ENCODE assay signal across 33 mouse cellular contexts in genomic region chr11:61283414-61284049, GRCm38 (mm10). TPM values are rescaled to one million over a fixed set of nuclear protein-coding genes. Genes with fewer than 3 reads are reported as not detected.
DNase-seq lines count a peak whose midpoint lies in the region; ATAC-seq and TF ChIP-seq lines count a peak whose summit lies in the region.
"Had no signal": no experiment of that assay in that cellular context is flagged by ENCODE, and none has a peak within 500 bp of the region (broad histone marks: within the 10 kb centered on the region; RNA-seq: fewer than 3 reads in every experiment).

No protein-coding gene starts in this region.

- TF ChIP-seq EP300 in MEL (IDR thresholded peaks at IDR 0.05; ENCODE audit: low read depth in 1 of 2, low read length in 2 of 2) = peak; percentile 47 to 52; a peak in 3 of 4 replicates

- no peaks in the 10 kb centered on the region for H3K9me3 ChIP-seq in kidney, embryonic 16.5 days (ENCODE audit: low read length)
- no peaks in the 10 kb centered on the region for H3K9me3 ChIP-seq in kidney, embryonic 14.5 days (ENCODE audit: control insufficient read depth, low read length)
- H3K9me3 ChIP-seq in MEL (replicated peaks; ENCODE audit: insufficient read depth, low read length) = no peaks in the 10 kb centered on the region
- H3K9me3 ChIP-seq: hindbrain, embryonic 13.5 days; liver, embryonic 15.5 days had no signal

- H3K36me3 ChIP-seq in kidney, embryonic 16.5 days (ENCODE audit: insufficient read depth, low read length) = no peaks in the 10 kb centered on the region
- no peaks in the 10 kb centered on the region for H3K36me3 ChIP-seq in kidney, embryonic 14.5 days (ENCODE audit: control insufficient read depth, insufficient read depth, low read length)
- peaks cover 0 to 3% of the 10 kb centered on the region in 2 experiments; a peak in 1 of 4 replicates for H3K36me3 ChIP-seq in MEL (ENCODE audit: control insufficient read depth in 1 of 2, insufficient read depth in 2 of 2, low read length in 2 of 2)
- H3K36me3 ChIP-seq: hindbrain, embryonic 13.5 days; liver, embryonic 15.5 days had no signal

- no peak overlapping the region for H3K4me2 ChIP-seq in kidney, embryonic 16.5 days (replicated peaks; ENCODE audit: low read depth, low read length)
- no peak overlapping the region for H3K4me2 ChIP-seq in kidney, embryonic 14.5 days (replicated peaks; ENCODE audit: low read depth, low read length)
- H3K4me2 ChIP-seq: heart, embryonic 11.5 days; hindbrain, embryonic 13.5 days; liver, embryonic 15.5 days; lung, embryonic 14.5 days; midbrain, embryonic 11.5 days had no signal

- no peaks in the 10 kb centered on the region for H3K27me3 ChIP-seq in kidney, embryonic 16.5 days (ENCODE audit: insufficient read depth, low read length)
- H3K27me3 ChIP-seq in kidney, embryonic 14.5 days (ENCODE audit: control insufficient read depth, insufficient read depth, low read length) = no peaks in the 10 kb centered on the region
- H3K27me3 ChIP-seq in MEL (ENCODE audit: control insufficient read depth in 1 of 2, insufficient read depth in 2 of 2, low read length in 2 of 2) = no peaks in the 10 kb centered on the region; a peak in 3 of 4 replicates
- H3K27me3 ChIP-seq: hindbrain, embryonic 13.5 days; liver, embryonic 15.5 days had no signal

- no peaks in the 10 kb centered on the region for H3K79me2 ChIP-seq in MEL (ENCODE audit: control insufficient read depth, insufficient read depth, low read length, poor library complexity)

- TF ChIP-seq RAD21 in MEL (IDR thresholded peaks at IDR 0.05; ENCODE audit: low read depth, low read length) = no peak

- WGBS in kidney, embryonic 16.5 days = 85% methylated on average over 10 of the region's 10 CpGs
- WGBS in kidney, embryonic 14.5 days = 83% methylated on average over 10 of the region's 10 CpGs

- DNase-seq in 3T3-L1 (ENCODE audit: low read depth, low spot score) = peak; percentile 64
- DNase-seq in MEL (ENCODE audit: low read depth, low spot score) = peak; percentile 35
- DNase-seq in gonadal fat pad, adult 2 months (ENCODE audit: low read depth) = peak; percentile 97
- no peak for DNase-seq in left cerebral cortex, adult 8-10 months (ENCODE audit: low spot score in 2 of 2)
- no peak for DNase-seq in embryo, embryonic 10.5 days (ENCODE audit: low spot score)
- no peak for DNase-seq in layer of hippocampus, adult 2 months (ENCODE audit: low spot score in 2 of 2)
- DNase-seq: adrenal gland, postnatal 10 days; cerebellum, adult 8-10 months; cerebellum, postnatal 36 days; embryo, embryonic 11 days; gastrocnemius, postnatal 14 days; heart, postnatal 4 days; kidney, postnatal 4 days; layer of hippocampus, adult 9-11 months; lung, embryonic 14.5 days; right cerebral cortex, postnatal 4 days had no signal

- 0 out of 2 replicates have a peak overlapping the region, but pooled peaks have one; percentile 15 for H3K27ac ChIP-seq in kidney, embryonic 16.5 days (ENCODE audit: low read length)
- H3K27ac ChIP-seq in kidney, embryonic 14.5 days (ENCODE audit: low read depth, low read length) = no peak overlapping the region
- no peak overlapping the region for H3K27ac ChIP-seq in MEL (ENCODE audit: control insufficient read depth, low read depth, low read length)
- no peak overlapping the region for H3K27ac ChIP-seq in layer of hippocampus, adult 2 months
- H3K27ac ChIP-seq: hindbrain, embryonic 13.5 days; liver, embryonic 15.5 days; stomach, postnatal 0 days had no signal

- no peak overlapping the region for H3K4me3 ChIP-seq in kidney, embryonic 16.5 days (ENCODE audit: low read length)
- H3K4me3 ChIP-seq in kidney, embryonic 14.5 days (ENCODE audit: low read length) = no peak overlapping the region
- no peak overlapping the region for H3K4me3 ChIP-seq in MEL (ENCODE audit: control insufficient read depth in 1 of 2, insufficient read depth in 1 of 2, low read depth in 2 of 2, low read length in 2 of 2)
- H3K4me3 ChIP-seq in layer of hippocampus, adult 2 months = no peak overlapping the region
- H3K4me3 ChIP-seq: hindbrain, embryonic 13.5 days; liver, embryonic 15.5 days had no signal

- TF ChIP-seq POLR2A in MEL (IDR thresholded peaks at IDR 0.05; ENCODE audit: control insufficient read depth in 1 of 2, insufficient read depth in 1 of 2, low read depth in 1 of 2, low read length in 2 of 2, poor library complexity in 1 of 2) = no peak

- TF ChIP-seq CTCF in MEL (IDR thresholded peaks at IDR 0.05 in 2 of 3, conservative IDR thresholded peaks at IDR 0.05 in 1 of 3; ENCODE audit: control insufficient read depth in 1 of 3, insufficient read depth in 1 of 3, low read depth in 2 of 3, low read length in 3 of 3, poor library complexity in 1 of 3, severe bottlenecking in 1 of 3) = no peak
- no peak for TF ChIP-seq CTCF in layer of hippocampus, adult 2 months (conservative IDR thresholded peaks at IDR 0.05)

- H3K9ac ChIP-seq in kidney, embryonic 16.5 days (replicated peaks; ENCODE audit: low read length) = no peak overlapping the region
- no peak overlapping the region for H3K9ac ChIP-seq in kidney, embryonic 14.5 days (ENCODE audit: low read depth, low read length)
- no peak overlapping the region for H3K9ac ChIP-seq in MEL (ENCODE audit: control insufficient read depth, low read depth, low read length, poor library complexity, severe bottlenecking)
- H3K9ac ChIP-seq: hindbrain, embryonic 13.5 days; liver, embryonic 15.5 days; lung, embryonic 14.5 days had no signal

- ATAC-seq in kidney, embryonic 16.5 days (ENCODE audit: low FRiP score, low TSS enrichment) = no peak
- no peak for ATAC-seq in kidney, embryonic 14.5 days (ENCODE audit: low FRiP score, low TSS enrichment)
- ATAC-seq: CD4-positive, CD25-positive, alpha-beta regulatory T cell, adult 4 months; forebrain, embryonic 14.5 days; intestine, postnatal 0 days; midbrain, embryonic 16.5 days had no signal

- no peaks in the 10 kb centered on the region for H3K4me1 ChIP-seq in kidney, embryonic 16.5 days (ENCODE audit: insufficient read depth, low read length)
- H3K4me1 ChIP-seq in kidney, embryonic 14.5 days (ENCODE audit: control insufficient read depth, insufficient read depth, low read length) = no peaks in the 10 kb centered on the region
- H3K4me1 ChIP-seq in MEL (ENCODE audit: control insufficient read depth in 1 of 2, insufficient read depth in 2 of 2, low read length in 2 of 2) = peaks cover 4% of the 10 kb centered on the region in 2 experiments; a peak in 1 of 4 replicates
- H3K4me1 ChIP-seq: hindbrain, embryonic 13.5 days had no signal

TF ChIP-seq in MEL, 35 proteins besides CTCF, POLR2A, EP300 and RAD21:
- TF ChIP-seq ETS1 (IDR thresholded peaks at IDR 0.05; ENCODE audit: low read depth, low read length) (peak; percentile 89), UBTF (IDR thresholded peaks at IDR 0.05; ENCODE audit: borderline replicate concordance, insufficient read depth, low read depth, low read length) (no peak), NELFE (IDR thresholded peaks at IDR 0.05; ENCODE audit: low read depth, low read length) (no peak), USF1 (IDR thresholded peaks at IDR 0.05; ENCODE audit: low read depth, low read length) (peak; percentile 62; the same call in 1 of the 2 replicates), SIN3A (IDR thresholded peaks at IDR 0.05; ENCODE audit: low read length) (0 out of 2 replicates have a peak, but pooled peaks have one; percentile 33), GATA1 (IDR thresholded peaks at IDR 0.05; ENCODE audit: low read depth, low read length) (peak; percentile 56)

RNA-seq across cellular contexts. Expression of gene Aldh3a2, which starts 16.3 kb away (rescaled TPM):
- polyA plus RNA-seq in kidney, embryonic 16.5 days (2015; fragmentation: Nextera tagmentation; extraction: Ambion mirVana) = 40.7 and 42.1 TPM in 2 replicates
- 17.9 and 32.5 TPM in 2 replicates for polyA plus RNA-seq in kidney, embryonic 14.5 days (2014; fragmentation: Nextera tagmentation; extraction: Ambion mirVana)
- 9.6 and 11.0 TPM in 2 replicates for total RNA-seq in MEL (2012; rRNA removed)
- polyA plus RNA-seq in MEL (2012; ENCODE audit: insufficient read depth in 1 of 2, insufficient read length in 2 of 2, low read depth in 1 of 2, low replicate concordance in 2 of 2, missing spikeins in 1 of 2) = 10 to 100 TPM in 1 of 2 experiments, not detected in 1; 15.0 TPM
- 98.8 and 111 TPM in 2 replicates for polyA plus RNA-seq in gonadal fat pad, adult 2 months (2012; rRNA removed)
- total RNA-seq in left cerebral cortex, adult 8-10 months (2022) = 10 to 100 TPM; 54.8 to 58.9 (median 56.1) TPM
- total RNA-seq in layer of hippocampus, adult 2 months (2021) = 10 to 100 TPM; 58.1 to 58.9 TPM

RNA-seq across cellular contexts. Expression of gene Slc47a2, which starts 59.1 kb away (rescaled TPM):
- polyA plus RNA-seq in kidney, embryonic 16.5 days (2015; fragmentation: Nextera tagmentation; extraction: Ambion mirVana) = 0.10 TPM in 1 of 2 replicates, not detected in the other
- not detected in 2 replicates for polyA plus RNA-seq in kidney, embryonic 14.5 days (2014; fragmentation: Nextera tagmentation; extraction: Ambion mirVana)
- 0.10 and 0.15 TPM in 2 replicates for total RNA-seq in MEL (2012; rRNA removed)
- under 1 TPM in 1 of 2 experiments, not detected in 1; 0.25 TPM for polyA plus RNA-seq in MEL (2012; ENCODE audit: insufficient read depth in 1 of 2, insufficient read length in 2 of 2, low read depth in 1 of 2, low replicate concordance in 2 of 2, missing spikeins in 1 of 2)
- polyA plus RNA-seq in gonadal fat pad, adult 2 months (2012; rRNA removed) = 1.8 and 2.8 TPM in 2 replicates
- under 1 TPM; 0.23 to 0.55 (median 0.27) TPM for total RNA-seq in left cerebral cortex, adult 8-10 months (2022)
- total RNA-seq in layer of hippocampus, adult 2 months (2021) = not detected
- total RNA-seq: adrenal gland, postnatal 10 days; gastrocnemius, postnatal 14 days; heart, adult 18-20 months; liver, adult 2 months; megakaryocyte, adult 5-6 weeks; neutrophil, adult 5-6 weeks had no signal
- polyA plus RNA-seq: CD4-positive, CD25-positive, alpha-beta regulatory T cell, adult 4 months; forebrain, embryonic 14.5 days; intestine, postnatal 0 days; liver, adult 2 months; lung, embryonic 14.5 days; midbrain, embryonic 11.5 days; midbrain, embryonic 16.5 days; neural tube, embryonic 11.5 days; spleen, adult 2 months had no signal

Comparison
In these comparisons a context has a peak if more than half of its experiments do, and no peak if none do; other contexts are left out.
1. DNase-seq: peak in 3T3-L1 (single experiment), MEL (single experiment) and gonadal fat pad, adult 2 months (single experiment); none in left cerebral cortex, adult 8-10 months (0 of 2), embryo, embryonic 10.5 days (single experiment) and layer of hippocampus, adult 2 months (0 of 2).